In genomic region chr10:42270277-42271083, GRCm38 (mm10) we compare ENCODE assay signal across 8 mouse cellular contexts. TPM values are rescaled to one million over a fixed set of nuclear protein-coding genes. Genes with fewer than 3 reads are reported as not detected.
DNase-seq lines count a peak whose midpoint lies in the region; ATAC-seq and TF ChIP-seq lines count a peak whose summit lies in the region.

No protein-coding gene starts in this region.

- H3K4me3 ChIP-seq in midbrain, embryonic 11.5 days (ENCODE audit: low read depth, low read length), result no peak overlapping the region
- no peak overlapping the region for H3K4me3 ChIP-seq in midbrain, embryonic 15.5 days
- no peak overlapping the region for H3K4me3 ChIP-seq in heart, embryonic 12.5 days
- H3K4me3 ChIP-seq in liver, embryonic 16.5 days (ENCODE audit: low read depth, low read length), result peak overlapping the region; percentile 100
- H3K4me3 ChIP-seq in cerebellum, adult 2 months (replicated peaks; ENCODE audit: insufficient read depth, low read depth, low read length), result no peak overlapping the region

- 74% methylated on average over 10 of the region's 10 CpGs for WGBS in midbrain, embryonic 11.5 days
- 67% methylated on average over 10 of the region's 10 CpGs for WGBS in midbrain, embryonic 15.5 days
- WGBS in heart, embryonic 12.5 days, result 47% methylated on average over 10 of the region's 10 CpGs
- 17% methylated on average over 10 of the region's 10 CpGs for WGBS in liver, embryonic 16.5 days (ENCODE audit: insufficient replicate concordance)
- whole genome bisulfite sequencing in cerebellum, adult 2 months, result 32% methylated on average over 10 of the region's 10 CpGs

- TF ChIP-seq CTCF in cerebellum, adult 2 months (IDR thresholded peaks at IDR 0.05; ENCODE audit: borderline replicate concordance, insufficient read depth, low read depth, low read length), result no peak

- H3K27ac ChIP-seq in midbrain, embryonic 11.5 days (ENCODE audit: low read depth, low read length), result no peak overlapping the region
- H3K27ac ChIP-seq in midbrain, embryonic 15.5 days, result no peak overlapping the region
- H3K27ac ChIP-seq in heart, embryonic 12.5 days (ENCODE audit: poor library complexity, severe bottlenecking), result no peak overlapping the region
- H3K27ac ChIP-seq in liver, embryonic 16.5 days (ENCODE audit: low read length), result peak overlapping the region; percentile 89
- H3K27ac ChIP-seq in cerebellum, adult 2 months (ENCODE audit: insufficient read depth, low read length), result no peak overlapping the region

- TF ChIP-seq POLR2A in cerebellum, adult 2 months (IDR thresholded peaks at IDR 0.05; ENCODE audit: borderline replicate concordance, insufficient read depth, low read length), result no peak

- H3K9me3 ChIP-seq in midbrain, embryonic 11.5 days (ENCODE audit: control insufficient read depth, low read length), result no peaks in the 10 kb centered on the region
- H3K9me3 ChIP-seq in midbrain, embryonic 15.5 days, result no peaks in the 10 kb centered on the region
- H3K9me3 ChIP-seq in heart, embryonic 12.5 days (replicated peaks), result 0 out of 2 replicates have a peak, but pooled peaks cover 5% of the 10 kb centered on the region
- H3K9me3 ChIP-seq in liver, embryonic 16.5 days (replicated peaks; ENCODE audit: control insufficient read depth, low read length), result peaks cover 16% of the 10 kb centered on the region

- H3K9ac ChIP-seq in midbrain, embryonic 11.5 days (ENCODE audit: low read length), result no peak overlapping the region
- H3K9ac ChIP-seq in midbrain, embryonic 15.5 days, result no peak overlapping the region
- no peak overlapping the region for H3K9ac ChIP-seq in heart, embryonic 12.5 days
- H3K9ac ChIP-seq in liver, embryonic 16.5 days (ENCODE audit: low read depth, low read length), result peak overlapping the region; percentile 93

- ATAC-seq in midbrain, embryonic 11.5 days (ENCODE audit: low FRiP score), result no peak
- ATAC-seq in midbrain, embryonic 15.5 days (replicated peaks), result no peak
- ATAC-seq in heart, embryonic 12.5 days (ENCODE audit: insufficient number of reproducible peaks, low FRiP score), result no peak
- ATAC-seq in liver, embryonic 16.5 days (ENCODE audit: low read depth), result no peak

- H3K36me3 ChIP-seq in midbrain, embryonic 11.5 days (ENCODE audit: control insufficient read depth, insufficient read depth, low read length), result peaks cover 4% of the 10 kb centered on the region; the same call in 1 of the 2 replicates
- no peaks in the 10 kb centered on the region; the same call in 1 of the 2 replicates for H3K36me3 ChIP-seq in midbrain, embryonic 15.5 days (replicated peaks)
- H3K36me3 ChIP-seq in heart, embryonic 12.5 days, result peaks cover 37% of the 10 kb centered on the region
- peaks cover 69% of the 10 kb centered on the region for H3K36me3 ChIP-seq in liver, embryonic 16.5 days (ENCODE audit: control insufficient read depth, insufficient read depth)

- no peak overlapping the region for H3K4me2 ChIP-seq in midbrain, embryonic 11.5 days
- H3K4me2 ChIP-seq in midbrain, embryonic 15.5 days, result no peak overlapping the region
- H3K4me2 ChIP-seq in heart, embryonic 12.5 days, result 0 out of 2 replicates have a peak overlapping the region, but pooled peaks have one; percentile 15
- peak overlapping the region; percentile 100 for H3K4me2 ChIP-seq in liver, embryonic 16.5 days (ENCODE audit: low read depth, low read length)

- peaks cover 18% of the 10 kb centered on the region for H3K27me3 ChIP-seq in midbrain, embryonic 11.5 days (ENCODE audit: control insufficient read depth, insufficient read depth, low read length)
- peaks cover 10% of the 10 kb centered on the region; the same call in 1 of the 2 replicates for H3K27me3 ChIP-seq in midbrain, embryonic 15.5 days (replicated peaks)
- no peaks in the 10 kb centered on the region for H3K27me3 ChIP-seq in heart, embryonic 12.5 days (replicated peaks)
- no peaks in the 10 kb centered on the region for H3K27me3 ChIP-seq in liver, embryonic 16.5 days (ENCODE audit: control insufficient read depth, insufficient read depth, low read depth, low read length)
- no peaks in the 10 kb centered on the region for H3K27me3 ChIP-seq in cerebellum, adult 2 months (ENCODE audit: control insufficient read depth, insufficient read depth, low read length)

- DNase-seq in midbrain, embryonic 11.5 days (ENCODE audit: low spot score, missing footprints), result peak; percentile 77
- DNase-seq in thymus, postnatal 25 days, result peak; percentile 53
- DNase-seq in ovary, postnatal 14 days (ENCODE audit: low spot score), result no peak
- DNase-seq in cerebellum, adult 2 months, result no peak
- DNase-seq in urinary bladder, adult 18-20 months (ENCODE audit: low spot score in 2 of 2), result no peak

- peaks cover 12% of the 10 kb centered on the region for H3K4me1 ChIP-seq in midbrain, embryonic 11.5 days (ENCODE audit: control insufficient read depth, insufficient read depth, low read length)
- H3K4me1 ChIP-seq in midbrain, embryonic 15.5 days, result peaks cover 27% of the 10 kb centered on the region
- peaks cover 59% of the 10 kb centered on the region for H3K4me1 ChIP-seq in heart, embryonic 12.5 days (replicated peaks)
- peaks cover 75% of the 10 kb centered on the region for H3K4me1 ChIP-seq in liver, embryonic 16.5 days (ENCODE audit: control insufficient read depth, low read depth, low read length)
- H3K4me1 ChIP-seq in cerebellum, adult 2 months (ENCODE audit: control insufficient read depth, insufficient read depth, low read length), result peaks cover 35% of the 10 kb centered on the region

RNA-seq across cellular contexts. Expression of gene Foxo3, which starts 6.1 kb away (rescaled TPM):
- polyA plus RNA-seq in midbrain, embryonic 11.5 days (2014; fragmentation: Nextera tagmentation; extraction: Ambion mirVana), result 4.0 and 4.6 TPM in 2 replicates
- 4.4 TPM in 2 replicates for polyA plus RNA-seq in midbrain, embryonic 15.5 days (2015; fragmentation: Nextera tagmentation; extraction: Ambion mirVana)
- 4.5 and 5.8 TPM in 2 replicates for polyA plus RNA-seq in heart, embryonic 12.5 days (2016; fragmentation: Nextera tagmentation; extraction: Ambion mirVana)
- 12.7 and 13.7 TPM in 2 replicates for polyA plus RNA-seq in liver, embryonic 16.5 days (2015; fragmentation: Nextera tagmentation; extraction: Ambion mirVana)
- 50.5 and 59.9 TPM in 2 replicates for polyA plus RNA-seq in cerebellum, adult 2 months (2012; rRNA removed)

Comparison
In these comparisons a context has a peak if more than half of its experiments do, and no peak if none do; other contexts are left out.
1. DNase-seq: peak in midbrain, embryonic 11.5 days (single experiment) and thymus, postnatal 25 days (single experiment); none in ovary, postnatal 14 days (single experiment), cerebellum, adult 2 months (0 of 2) and urinary bladder, adult 18-20 months (0 of 2).
2. H3K4me2 ChIP-seq: peak in heart, embryonic 12.5 days (single experiment) and liver, embryonic 16.5 days (single experiment); none in midbrain, embryonic 11.5 days (single experiment) and midbrain, embryonic 15.5 days (single experiment).